Mouse (Mus musculus): ENCODE measurements around the gene AW549877. TPM values are rescaled to one million over a fixed set of nuclear protein-coding genes. Genes with fewer than 3 reads are reported as not detected.

AW549877 gene
- polyA plus RNA-seq, 1 experiment, result 0.48 TPM

DNA sequence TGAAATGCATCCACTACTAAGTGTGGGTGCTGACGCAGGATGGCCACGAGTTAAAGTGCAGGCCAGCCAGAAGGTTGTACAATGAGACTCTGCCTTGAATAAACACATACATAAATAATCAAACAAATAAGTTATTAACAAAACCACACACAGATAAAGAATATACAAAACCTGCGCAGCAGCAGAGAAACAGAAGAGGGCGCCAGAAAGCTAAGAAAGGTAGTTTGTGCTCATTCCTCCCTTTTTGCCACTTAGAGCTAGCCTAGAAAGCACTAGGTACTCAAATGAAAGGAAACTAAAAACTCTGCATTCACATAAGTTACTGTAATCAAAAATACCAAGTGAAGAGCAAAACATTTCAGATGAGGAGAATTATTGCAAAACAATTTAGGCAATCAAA lies 37.6 kb downstream of the AW549877 start:
- TF ChIP-seq FLI1 (IDR thresholded peaks at IDR 0.05; ENCODE audit: low read length) (no peak), GATA1 (IDR thresholded peaks at IDR 0.05; ENCODE audit: borderline replicate concordance, low read length) (no peak)
- Histone ChIP-seq H3K4me3 (replicated peaks) (no peak overlapping the region), H3K4me1 (peaks cover 4% of the 10 kb centered on the region; the same call in 1 of the 2 replicates), H3K9me3 (peaks cover 11% of the 10 kb centered on the region), H3K27me3 (replicated peaks) (no peaks in the 10 kb centered on the region), H3K36me3 (replicated peaks; ENCODE audit: low read length) (no peaks in the 10 kb centered on the region)

DNA sequence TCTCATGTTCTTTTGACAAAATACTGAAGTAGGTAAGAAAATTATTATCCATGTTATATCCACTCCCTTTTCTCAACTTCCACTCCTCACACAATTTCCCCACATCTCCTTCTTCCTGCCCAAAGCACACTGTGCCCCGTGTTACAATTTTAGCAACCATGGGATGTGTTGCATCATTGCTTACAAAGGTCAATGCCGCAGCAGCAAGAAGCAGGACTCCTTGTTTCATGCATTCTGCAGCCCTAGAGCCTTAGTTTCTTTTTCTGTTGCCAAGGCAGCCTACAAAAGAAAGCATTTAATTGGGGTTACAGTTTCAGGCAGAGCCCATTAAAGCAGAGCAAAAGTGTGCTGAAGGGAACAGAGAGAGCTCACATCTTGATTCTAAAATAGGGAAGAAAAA lies 40.6 kb downstream of the AW549877 start:
- H3K4me1 ChIP-seq, result peaks cover 4% of the 10 kb centered on the region; the same call in 1 of the 2 replicates
- H3K9me3 ChIP-seq, result peaks cover 11% of the 10 kb centered on the region
- H3K36me3 ChIP-seq (replicated peaks; ENCODE audit: low read length), result no peaks in the 10 kb centered on the region
- no peak for TF ChIP-seq FLI1 (IDR thresholded peaks at IDR 0.05; ENCODE audit: low read length)
- TF ChIP-seq GATA1 (IDR thresholded peaks at IDR 0.05; ENCODE audit: borderline replicate concordance, low read length), result no peak
- no peaks in the 10 kb centered on the region for H3K27me3 ChIP-seq (replicated peaks)
- H3K4me3 ChIP-seq (replicated peaks), result no peak overlapping the region

DNA sequence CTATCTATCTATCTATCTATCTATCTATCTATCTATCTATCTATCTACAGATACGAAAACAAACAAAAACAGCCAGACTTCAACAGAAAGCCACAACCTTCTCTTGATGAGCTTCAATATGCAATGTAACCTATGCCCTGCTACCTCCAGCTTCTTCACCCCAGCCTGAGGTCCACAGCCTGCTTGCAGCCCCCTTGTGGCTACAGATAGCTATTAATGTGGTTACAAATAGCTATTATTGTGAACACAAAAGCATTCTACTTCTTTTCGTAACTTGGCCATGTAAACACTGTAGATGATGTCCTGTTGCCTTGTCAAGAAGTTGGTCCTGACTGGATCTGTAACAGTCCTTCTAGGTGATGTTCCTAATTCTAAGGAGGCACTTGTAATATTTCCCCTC lies 57.4 kb downstream of the AW549877 start:
- no peaks in the 10 kb centered on the region for H3K9me3 ChIP-seq
- no peaks in the 10 kb centered on the region for H3K36me3 ChIP-seq (replicated peaks; ENCODE audit: low read length)
- H3K4me1 ChIP-seq, result no peaks in the 10 kb centered on the region
- H3K4me3 ChIP-seq (replicated peaks), result no peak overlapping the region
- TF ChIP-seq GATA1 (IDR thresholded peaks at IDR 0.05; ENCODE audit: borderline replicate concordance, low read length) (no peak), FLI1 (IDR thresholded peaks at IDR 0.05; ENCODE audit: low read length) (no peak)
- H3K27me3 ChIP-seq (replicated peaks), result no peaks in the 10 kb centered on the region

DNA sequence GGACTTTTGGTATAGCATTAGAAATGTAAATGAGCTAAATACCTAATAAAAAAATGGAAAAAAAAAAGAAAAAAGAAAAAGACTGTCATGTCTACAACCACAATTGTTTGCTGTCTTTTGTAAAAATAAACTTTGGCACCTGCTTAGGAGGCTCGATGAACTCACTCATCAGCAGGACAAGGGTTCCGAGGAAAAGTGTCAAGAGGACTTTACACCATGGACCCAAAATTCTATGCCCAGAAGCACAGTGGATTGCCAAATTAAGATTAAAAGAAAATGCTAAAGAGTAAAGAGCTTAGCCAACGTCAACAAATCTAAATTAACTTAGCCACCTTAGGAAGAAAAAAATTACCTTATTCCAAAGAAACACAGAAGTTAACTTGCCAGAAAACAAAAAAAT lies 59.5 kb downstream of the AW549877 start:
- H3K4me1 ChIP-seq, result no peaks in the 10 kb centered on the region
- no peaks in the 10 kb centered on the region for H3K36me3 ChIP-seq (replicated peaks; ENCODE audit: low read length)
- H3K4me3 ChIP-seq (replicated peaks), result no peak overlapping the region
- TF ChIP-seq GATA1 (IDR thresholded peaks at IDR 0.05; ENCODE audit: borderline replicate concordance, low read length), result no peak
- no peak for TF ChIP-seq FLI1 (IDR thresholded peaks at IDR 0.05; ENCODE audit: low read length)
- no peaks in the 10 kb centered on the region for H3K27me3 ChIP-seq (replicated peaks)
- H3K9me3 ChIP-seq, result no peaks in the 10 kb centered on the region

DNA sequence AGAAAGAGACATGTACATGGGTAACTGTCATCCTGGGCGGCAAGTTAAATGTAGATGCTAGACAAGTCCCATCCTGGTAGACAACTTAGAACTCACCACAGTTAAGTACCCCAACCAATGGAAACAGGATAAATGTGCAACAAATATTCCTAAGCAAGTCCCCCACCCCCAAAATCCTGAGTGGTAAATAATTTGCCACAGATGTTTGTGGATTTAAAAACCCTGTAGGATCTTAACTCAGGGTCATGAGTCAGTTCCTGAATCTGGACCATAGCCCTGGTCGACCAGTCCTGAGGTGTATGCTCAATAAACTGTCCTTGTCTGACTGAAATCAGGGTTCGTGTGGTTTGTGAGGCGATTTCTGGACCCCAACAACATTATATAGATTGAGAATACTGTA lies 62.1 kb downstream of the AW549877 start:
- H3K27me3 ChIP-seq (replicated peaks), result no peaks in the 10 kb centered on the region
- H3K9me3 ChIP-seq, result no peaks in the 10 kb centered on the region
- no peak overlapping the region for H3K4me3 ChIP-seq (replicated peaks)
- TF ChIP-seq GATA1 (IDR thresholded peaks at IDR 0.05; ENCODE audit: borderline replicate concordance, low read length) (no peak), FLI1 (IDR thresholded peaks at IDR 0.05; ENCODE audit: low read length) (no peak)
- no peaks in the 10 kb centered on the region for H3K4me1 ChIP-seq
- no peaks in the 10 kb centered on the region for H3K36me3 ChIP-seq (replicated peaks; ENCODE audit: low read length)

Other genes starting within 250 kb of the AW549877 start
- gene Fbxo4, start 16.2 kb downstream of the AW549877 start, polyA plus RNA-seq (2012; ENCODE audit: insufficient read depth, low replicate concordance), result 1.6 TPM in 1 of 2 replicates, not detected in the other
- gene Oxct1, start 30.6 kb upstream of the AW549877 start, polyA plus RNA-seq (2012; ENCODE audit: insufficient read depth, low replicate concordance), result 2.0 and 15.4 TPM in 2 replicates

Data from megakaryocyte, embryonic 14.5 days (primary cell).